Mouse (Mus musculus): ENCODE data around the gene Cc2d2b.

- TF ChIP-seq POLR2A (IDR thresholded peaks at IDR 0.05; ENCODE audit: insufficient read length, low read depth) (no peak), MYOD1 (IDR thresholded peaks at IDR 0.05; ENCODE audit: control insufficient read depth in 1 of 3, insufficient read length in 2 of 3, low read depth in 2 of 3) (no peak), TCF12 (IDR thresholded peaks at IDR 0.05; ENCODE audit: insufficient read depth, poor library complexity, severe bottlenecking) (no peak), USF1 (IDR thresholded peaks at IDR 0.05; ENCODE audit: low read depth) (no peak), POLR2AphosphoS2 (IDR thresholded peaks at IDR 0.05; ENCODE audit: insufficient read length, low read depth) (no peak), MAX (IDR thresholded peaks at IDR 0.05; ENCODE audit: low read depth) (no peak), MYOG (IDR thresholded peaks at IDR 0.05; ENCODE audit: control insufficient read depth in 1 of 3, insufficient read depth in 1 of 3, insufficient read length in 2 of 3, low read depth in 2 of 3) (no peak), TCF3 (IDR thresholded peaks at IDR 0.05; ENCODE audit: insufficient read length, low read depth) (no peak)
These were observed 21.9 kb upstream of the Cc2d2b start for GRCm38 (mm10) chr19:40726614-40727013.
